In the genomic region with DNA sequence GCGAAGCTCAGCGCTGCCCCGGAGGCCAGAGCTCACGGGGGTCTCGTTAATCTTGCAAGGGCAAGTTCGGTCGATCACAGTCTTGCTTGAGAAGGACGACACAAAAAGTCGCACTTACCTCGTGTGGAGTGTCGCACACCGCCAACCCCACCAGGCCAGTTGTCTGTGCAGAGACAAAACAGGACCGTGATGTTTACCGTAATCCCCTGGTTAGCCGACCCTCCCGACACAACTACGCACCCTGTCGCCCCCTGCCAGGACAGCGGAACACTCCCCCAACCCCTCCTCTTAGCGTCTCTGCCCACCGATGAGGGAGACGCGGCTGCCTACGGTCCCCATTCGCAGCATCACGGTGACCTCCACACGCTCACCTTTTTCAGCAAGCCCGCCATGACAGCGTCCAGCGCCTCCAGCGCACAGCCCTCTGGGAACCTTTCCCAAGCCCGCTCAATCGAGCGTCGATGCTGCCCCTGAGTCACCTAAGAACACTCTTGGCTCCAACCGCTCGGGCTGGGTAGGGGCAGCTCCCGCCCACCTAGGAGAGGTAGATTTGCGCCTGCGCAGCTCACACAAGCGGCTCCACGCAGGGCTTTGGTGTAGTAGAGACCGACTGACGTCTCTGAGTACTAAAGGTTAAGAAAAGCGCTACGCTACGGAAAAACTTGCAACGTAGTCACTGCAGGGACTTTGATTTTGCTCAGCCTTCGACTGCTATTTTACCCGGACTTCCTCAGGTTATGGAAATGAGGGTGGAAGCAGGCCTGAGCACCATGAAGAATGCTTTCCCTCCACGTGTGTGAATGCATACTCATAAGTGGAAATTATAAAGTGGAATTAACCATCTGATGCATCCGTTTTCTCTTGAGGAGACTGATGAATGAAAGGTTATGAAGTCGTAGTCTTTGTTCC, we compare ENCODE assay signal across 8 mouse cellular contexts. TPM values are rescaled to one million over a fixed set of nuclear protein-coding genes. Genes with fewer than 3 reads are reported as not detected.
DNase-seq lines count a peak whose midpoint lies in the region; ATAC-seq lines count a peak whose summit lies in the region.

A gene (minus strand): TSS at position 859 of the 909 bp plus-strand sequence.

- peak within 1 kb of the TSS; percentile 85 for H3K4me3 ChIP-seq in hindbrain, embryonic 14.5 days (replicated peaks; ENCODE audit: low read length)

- H3K4me2 ChIP-seq in hindbrain, embryonic 14.5 days (replicated peaks) = peak within 1 kb of the TSS; percentile 63

- WGBS in hindbrain, embryonic 14.5 days = under 1% methylated on average over 53 of the region's 53 CpGs

- DNase-seq in R1 (ENCODE audit: low read depth, low spot score) = peak; percentile 98
- peak; percentile 93 to 96 for DNase-seq in cerebellum, postnatal 25 days
- peak; percentile 74 to 82 for DNase-seq in frontal cortex, postnatal 25 days (ENCODE audit: low spot score in 2 of 2)
- DNase-seq in hindbrain, embryonic 14.5 days (ENCODE audit: low spot score) = peak; percentile 97
- peak; percentile 85 to 88 for DNase-seq in layer of hippocampus, postnatal 36 days
- peak; percentile 96 for DNase-seq in lung, postnatal 36 days
- DNase-seq in retina, postnatal 1 day = peak; percentile 99
- DNase-seq in urinary bladder, adult 18-20 months (ENCODE audit: low spot score in 2 of 2) = peak; percentile 69 to 86

- peaks cover 6% of the 10 kb centered on the region; the same call in 1 of the 2 replicates for H3K36me3 ChIP-seq in hindbrain, embryonic 14.5 days (replicated peaks; ENCODE audit: control insufficient read depth, insufficient read depth)

- H3K9ac ChIP-seq in hindbrain, embryonic 14.5 days = peak within 1 kb of the TSS; percentile 80

- peak; percentile 98 for ATAC-seq in hindbrain, embryonic 14.5 days (ENCODE audit: low FRiP score)

- H3K27me3 ChIP-seq in hindbrain, embryonic 14.5 days (ENCODE audit: control insufficient read depth, insufficient read depth, low read length) = no peaks in the 10 kb centered on the region

- H3K4me1 ChIP-seq in hindbrain, embryonic 14.5 days (replicated peaks; ENCODE audit: control insufficient read depth, insufficient read depth, low read length) = peaks cover 16% of the 10 kb centered on the region

- H3K9me3 ChIP-seq in hindbrain, embryonic 14.5 days (ENCODE audit: control insufficient read depth, low read length) = no peaks in the 10 kb centered on the region

- peak within 1 kb of the TSS; percentile 57; the same call in 1 of the 2 replicates for H3K27ac ChIP-seq in hindbrain, embryonic 14.5 days

RNA-seq across cellular contexts. Expression of the gene that starts here (rescaled TPM):
- polyA plus RNA-seq in hindbrain, embryonic 14.5 days (2014; fragmentation: Nextera tagmentation; extraction: Ambion mirVana) = 389 and 483 TPM in 2 replicates
- total RNA-seq in layer of hippocampus, postnatal 36 days (2021) = 100 to 1,000 TPM; 293 to 303 TPM

Comparison
In these comparisons a context has a peak if more than half of its experiments do, and no peak if none do; other contexts are left out.
1. Peak in every context shown above with its lines: DNase-seq, ATAC-seq, H3K4me3 ChIP-seq and H3K27ac ChIP-seq.